Mouse (Mus musculus) limb, embryonic 10.5 days (tissue): ENCODE results near the gene Sult2b1. TPM values are rescaled to one million over a fixed set of nuclear protein-coding genes. Genes with fewer than 3 reads are reported as not detected.

Experiments
- DNase-seq: peaks from one replicate; pipeline ENCODE4 v3.0.0-alpha.2; 2017; ENCODE audit warnings: low spot score
- H3K27ac ChIP-seq: fragments of 300-500 bp; sonication (generic); 2 replicates; pipeline ENCODE4 v1.5.1; 2016; ENCODE audit warnings: mild to moderate bottlenecking
- H3K27me3 ChIP-seq: fragments of 300-500 bp; sonication (generic); 2 replicates; pipeline ENCODE4 v1.6.1; 2016; ENCODE audit warnings: low read depth, mild to moderate bottlenecking; ENCODE audit not compliant: poor library complexity, severe bottlenecking
- H3K36me3 ChIP-seq: fragments of 300-500 bp; sonication (generic); 2 replicates; pipeline ENCODE4 v1.6.1; 2016; ENCODE audit warnings: mild to moderate bottlenecking, moderate library complexity
- H3K4me1 ChIP-seq: fragments of 300-500 bp; sonication (generic); 2 replicates; pipeline ENCODE4 v1.6.1; 2016
- H3K4me3 ChIP-seq: fragments of 300-500 bp; sonication (generic); 2 replicates; pipeline ENCODE4 v1.5.1; 2016; ENCODE audit warnings: mild to moderate bottlenecking, moderate library complexity
- H3K9me3 ChIP-seq: fragments of 300-500 bp; sonication (generic); replicated peaks from 2 replicates; pipeline ENCODE4 v1.6.1; 2016; ENCODE audit warnings: mild to moderate bottlenecking
- WGBS: fragments of 180-500 bp; shearing (Covaris S2); methylation state at CpG from one replicate; pipeline ENCODE4 v1.1.7; 2016; 5-methylcytosine and 5-hydroxymethylcytosine counted together
- polyA plus RNA-seq: library from polyadenylated mRNA; unstranded; fragments of >200 nt; fragmentation: Nextera tagmentation; extraction: Ambion mirVana; gene quantifications from 2 replicates; pipeline ENCODE4 v1.2.1, GENCODE M21; 2016

The Sult2b1 gene
- polyA plus RNA-seq, 1 experiment from 2014 or later, result 2.1 TPM

DNA sequence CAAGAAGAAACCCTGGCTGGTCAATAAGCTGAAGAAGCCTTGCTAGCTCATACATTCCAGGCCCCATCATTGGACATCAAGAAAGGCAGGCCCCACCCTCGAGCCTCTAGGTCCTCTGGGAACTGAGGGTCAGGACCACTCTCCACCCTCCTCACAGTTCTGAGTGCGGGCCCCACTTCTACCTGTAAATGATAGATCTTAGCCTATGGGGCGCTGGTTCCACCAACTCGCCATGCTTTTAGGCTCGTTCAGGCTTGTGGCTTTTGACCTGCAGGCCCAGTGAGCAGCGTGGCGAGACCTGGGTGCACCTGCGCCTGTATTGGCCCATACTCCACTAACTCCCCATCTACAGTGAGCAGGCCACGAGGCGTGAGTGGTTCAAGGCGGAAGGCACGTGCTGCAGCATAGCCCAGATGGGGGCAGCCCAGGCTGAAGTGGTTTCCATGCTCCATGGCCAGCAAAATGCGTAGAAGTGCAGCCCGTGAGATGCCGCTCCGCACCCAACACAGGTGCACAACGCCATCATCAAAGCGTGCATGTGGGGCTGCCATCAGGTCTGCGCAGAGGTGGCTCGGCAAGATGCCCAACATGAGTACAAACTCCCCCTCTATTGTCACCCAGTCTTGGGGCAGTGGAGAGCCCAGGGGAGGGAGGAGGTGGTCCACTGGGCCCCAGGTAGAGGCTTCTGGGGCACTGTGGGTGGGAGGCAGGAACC, 73.8 kb downstream of the Sult2b1 start:
- no peak overlapping the region for H3K4me3 ChIP-seq
- no peak overlapping the region for H3K27ac ChIP-seq
- WGBS, result 95% methylated on average over 20 of the region's 20 CpGs
- no peaks in the 10 kb centered on the region for H3K27me3 ChIP-seq
- peaks cover 43% of the 10 kb centered on the region for H3K36me3 ChIP-seq
- no peaks in the 10 kb centered on the region for H3K9me3 ChIP-seq
- H3K4me1 ChIP-seq, result peaks cover 60% of the 10 kb centered on the region
- DNase-seq, result no peak

DNA sequence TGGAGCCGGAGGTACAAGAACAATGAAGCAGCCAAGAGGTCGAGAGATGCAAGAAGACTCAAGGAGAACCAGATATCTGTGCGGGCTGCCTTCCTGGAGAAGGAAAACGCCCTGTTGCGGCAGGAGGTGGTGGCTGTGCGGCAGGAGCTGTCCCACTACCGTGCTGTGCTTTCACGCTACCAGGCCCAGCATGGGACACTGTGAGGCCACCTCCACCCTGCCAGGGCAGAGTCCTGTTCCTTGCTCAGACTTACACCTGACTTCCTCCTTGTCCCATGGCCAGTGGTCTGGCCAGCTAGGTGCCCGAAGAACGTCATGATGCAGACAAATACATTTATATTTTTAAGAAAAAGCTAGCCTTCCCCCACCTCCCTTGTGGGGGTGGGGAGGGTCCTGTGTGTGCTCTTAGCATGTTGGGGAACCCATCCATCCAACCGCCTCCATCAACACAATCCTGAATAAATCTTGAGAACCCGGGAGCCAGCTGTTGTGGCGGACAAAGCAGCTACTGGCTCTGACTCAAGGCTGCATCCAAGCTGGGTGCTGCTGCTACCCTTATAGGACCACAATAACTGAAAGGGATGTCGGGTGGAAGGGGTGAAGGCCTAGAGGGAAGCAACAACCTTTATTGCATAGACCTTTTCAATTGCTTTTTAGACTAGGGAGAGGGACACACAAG, 74.7 kb downstream of the Sult2b1 start:
- Histone ChIP-seq H3K27ac (0 out of 2 replicates have a peak overlapping the region, but pooled peaks have one; percentile 10), H3K36me3 (peaks cover 43% of the 10 kb centered on the region), H3K4me3 (no peak overlapping the region), H3K9me3 (no peaks in the 10 kb centered on the region), H3K27me3 (no peaks in the 10 kb centered on the region), H3K4me1 (peaks cover 58% of the 10 kb centered on the region)
- 83% methylated on average over 14 of the region's 14 CpGs for WGBS
- DNase-seq, result no peak

DNA sequence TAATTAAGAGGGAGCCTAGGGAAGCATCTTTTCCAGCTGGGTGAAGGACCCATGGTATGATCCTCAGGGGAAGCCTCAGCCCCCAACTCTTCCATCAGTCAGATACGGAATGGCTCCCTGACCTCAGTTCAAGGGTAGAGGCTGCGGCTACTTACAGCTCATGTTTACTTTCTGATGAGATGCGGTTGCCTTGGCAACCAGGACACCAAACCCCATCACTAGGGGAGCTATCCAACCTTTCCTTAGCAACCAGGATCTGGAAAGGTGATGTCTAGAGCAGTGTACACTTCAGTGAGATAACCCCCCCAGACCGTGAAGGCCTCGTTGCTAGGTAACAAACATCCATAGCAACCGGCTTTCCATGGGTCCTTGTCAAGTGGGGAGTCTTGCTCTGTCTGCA, 75.4 kb downstream of the Sult2b1 start:
- no peak for DNase-seq
- H3K27me3 ChIP-seq, result no peaks in the 10 kb centered on the region
- WGBS, result 62% methylated on average over 6 of the region's 6 CpGs
- peak overlapping the region; percentile 81; the same call in 1 of the 2 replicates for H3K4me3 ChIP-seq
- H3K36me3 ChIP-seq, result peaks cover 43% of the 10 kb centered on the region
- H3K9me3 ChIP-seq, result no peaks in the 10 kb centered on the region
- H3K4me1 ChIP-seq, result peaks cover 54% of the 10 kb centered on the region
- 0 out of 2 replicates have a peak overlapping the region, but pooled peaks have one; percentile 90 for H3K27ac ChIP-seq

DNA sequence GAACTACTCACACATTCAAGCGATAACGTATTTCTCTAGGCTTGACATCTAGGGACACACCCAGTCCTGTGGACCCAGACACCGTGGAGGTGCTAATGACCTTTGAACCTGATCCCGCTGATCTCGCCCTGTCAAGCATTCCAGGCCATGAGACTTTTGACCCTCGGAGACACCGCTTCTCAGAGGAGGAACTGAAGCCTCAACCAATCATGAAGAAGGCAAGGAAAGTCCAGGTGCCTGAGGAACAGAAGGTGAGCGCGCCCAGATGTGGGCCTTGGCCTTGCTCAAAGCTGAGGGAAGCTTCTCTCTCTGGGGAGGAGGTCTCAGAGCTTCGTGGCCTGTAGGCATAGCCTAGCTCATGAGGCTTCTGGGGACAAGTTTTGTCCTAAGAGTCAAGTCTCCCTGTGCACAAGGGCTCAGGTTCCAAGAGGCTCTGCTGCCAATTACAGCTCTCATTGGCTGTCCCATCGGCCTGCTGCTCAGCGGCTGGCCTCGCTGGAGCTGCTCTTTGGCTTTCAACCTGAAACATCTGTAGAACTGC, 76.2 kb downstream of the Sult2b1 start:
- no peaks in the 10 kb centered on the region for H3K27me3 ChIP-seq
- H3K9me3 ChIP-seq, result no peaks in the 10 kb centered on the region
- peaks cover 59% of the 10 kb centered on the region for H3K4me1 ChIP-seq
- H3K36me3 ChIP-seq, result peaks cover 39% of the 10 kb centered on the region
- peak overlapping the region; percentile 90 for H3K27ac ChIP-seq
- DNase-seq, result no peak
- WGBS, result 30% methylated on average over 13 of the region's 13 CpGs
- H3K4me3 ChIP-seq, result peak overlapping the region; percentile 81

DNA sequence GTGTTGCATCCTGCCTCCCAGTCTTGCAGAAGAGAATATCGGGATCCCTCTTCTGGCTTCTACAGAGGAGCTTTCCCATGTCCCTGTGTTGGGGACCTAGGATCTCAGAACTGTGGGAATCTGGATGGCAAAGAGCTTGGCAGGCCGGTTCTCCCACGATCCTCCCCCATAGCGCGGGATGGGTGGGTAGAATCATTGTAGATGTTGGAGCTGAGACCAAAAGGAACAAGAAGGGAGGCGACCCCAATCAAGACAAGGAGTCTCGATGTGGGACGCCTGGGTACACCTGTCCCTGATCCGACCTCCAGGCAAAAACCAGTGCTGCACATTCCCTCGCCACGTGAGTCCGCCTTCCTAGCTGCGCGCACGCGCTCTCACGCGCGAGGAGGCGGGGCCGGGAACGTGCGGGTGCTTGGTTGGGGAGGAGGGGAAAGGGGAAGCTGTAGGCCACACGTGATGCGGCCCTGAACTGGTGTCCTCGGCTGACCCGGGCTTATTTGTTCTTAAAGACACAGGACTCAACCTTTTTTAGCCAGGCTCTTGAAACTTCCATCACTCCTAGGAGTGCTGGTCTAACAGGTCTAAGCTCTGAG, 77.0 kb downstream of the Sult2b1 start:
- H3K27me3 ChIP-seq, result no peaks in the 10 kb centered on the region
- H3K27ac ChIP-seq, result peak overlapping the region; percentile 90
- H3K4me1 ChIP-seq, result peaks cover 65% of the 10 kb centered on the region
- H3K4me3 ChIP-seq, result peak overlapping the region; percentile 81
- DNase-seq, result peak; percentile 92
- under 1% methylated on average over 27 of the region's 27 CpGs for WGBS
- no peaks in the 10 kb centered on the region for H3K9me3 ChIP-seq
- peaks cover 31% of the 10 kb centered on the region for H3K36me3 ChIP-seq

DNA sequence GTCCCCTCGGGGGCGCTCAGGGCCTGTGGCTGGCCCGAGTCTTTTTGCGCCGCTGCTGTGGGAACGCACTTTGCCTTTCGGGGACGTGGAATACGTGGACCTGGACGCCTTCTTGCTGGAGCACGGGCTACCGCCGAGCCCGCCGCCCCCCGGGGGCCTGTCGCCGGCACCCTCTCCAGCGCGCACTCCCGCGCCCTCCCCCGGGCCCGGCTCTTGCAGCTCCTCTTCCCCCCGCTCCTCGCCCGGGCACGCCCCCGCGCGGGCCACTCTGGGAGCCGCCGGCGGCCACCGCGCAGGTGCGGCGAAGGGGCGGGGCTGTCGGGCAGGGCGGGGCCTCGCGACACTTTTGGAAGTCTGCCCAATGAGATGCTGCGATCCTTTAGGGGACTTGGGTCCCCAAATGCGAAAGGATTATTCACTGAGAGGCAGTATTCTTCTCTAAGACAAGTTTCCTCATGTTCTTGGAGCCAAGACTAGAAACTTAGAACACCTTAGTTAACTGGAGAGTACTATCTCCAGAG, 77.7 kb downstream of the Sult2b1 start:
- Histone ChIP-seq H3K4me3 (peak overlapping the region; percentile 81), H3K27me3 (0 out of 2 replicates have a peak, but pooled peaks cover under 1% of the 10 kb centered on the region), H3K4me1 (peaks cover 65% of the 10 kb centered on the region), H3K27ac (peak overlapping the region; percentile 90), H3K9me3 (no peaks in the 10 kb centered on the region), H3K36me3 (peaks cover 24% of the 10 kb centered on the region)
- peak; percentile 93 for DNase-seq
- WGBS, result 2% methylated on average over 45 of the region's 45 CpGs

DNA sequence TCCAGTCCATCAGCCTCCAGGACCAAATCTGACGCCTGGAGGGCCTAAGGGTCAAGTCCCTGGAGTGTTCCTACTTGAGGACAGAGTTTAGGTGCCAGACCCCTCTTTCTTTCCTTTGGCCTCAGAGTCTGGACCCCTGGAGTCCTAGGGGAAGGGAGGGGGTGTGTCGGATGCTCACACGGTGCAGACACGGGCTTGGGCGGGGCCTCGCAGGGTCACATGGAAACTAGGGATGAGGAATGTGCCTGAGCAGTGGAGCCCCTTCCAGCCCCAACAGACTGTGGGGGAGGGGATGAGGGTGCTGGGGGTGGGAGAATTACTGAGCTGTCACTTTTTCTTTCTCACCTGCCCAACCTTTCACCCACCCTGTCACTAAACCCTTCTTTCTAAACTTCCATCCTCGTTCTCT, 78.6 kb downstream of the Sult2b1 start:
- Histone ChIP-seq H3K4me3 (peak overlapping the region; percentile 81), H3K27ac (peak overlapping the region; percentile 90), H3K9me3 (no peaks in the 10 kb centered on the region), H3K36me3 (peaks cover 15% of the 10 kb centered on the region), H3K27me3 (peaks cover 7% of the 10 kb centered on the region; the same call in 1 of the 2 replicates), H3K4me1 (peaks cover 69% of the 10 kb centered on the region)
- 0% methylated on average over 7 of the region's 7 CpGs for WGBS
- peak; percentile 77 for DNase-seq

DNA sequence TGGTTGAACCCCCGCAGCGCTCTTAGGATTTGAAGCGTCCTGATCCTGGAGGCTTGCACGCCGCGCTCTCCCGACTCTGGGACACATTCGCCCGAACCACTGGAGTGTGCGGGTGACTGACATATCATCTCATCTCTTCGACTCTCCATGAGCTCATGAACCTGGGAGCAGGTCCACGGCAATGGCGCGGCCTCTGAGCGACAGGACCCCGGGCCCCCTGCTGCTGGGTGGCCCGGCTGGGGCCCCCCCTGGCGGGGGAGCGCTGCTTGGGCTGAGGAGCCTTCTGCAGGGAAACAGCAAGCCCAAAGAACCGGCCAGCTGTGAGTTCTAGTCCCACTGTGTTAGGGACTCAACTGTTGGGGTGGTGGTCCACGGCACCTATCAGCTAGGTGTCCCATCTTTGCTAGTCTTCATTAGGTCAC, 79.0 kb downstream of the Sult2b1 start:
- Histone ChIP-seq H3K27ac (peak overlapping the region; percentile 90), H3K36me3 (peaks cover 10% of the 10 kb centered on the region), H3K4me1 (peaks cover 72% of the 10 kb centered on the region), H3K4me3 (peak overlapping the region; percentile 81), H3K9me3 (no peaks in the 10 kb centered on the region), H3K27me3 (peaks cover 12% of the 10 kb centered on the region)
- DNase-seq, result peak; percentile 68
- 1% methylated on average over 21 of the region's 21 CpGs for WGBS

DNA sequence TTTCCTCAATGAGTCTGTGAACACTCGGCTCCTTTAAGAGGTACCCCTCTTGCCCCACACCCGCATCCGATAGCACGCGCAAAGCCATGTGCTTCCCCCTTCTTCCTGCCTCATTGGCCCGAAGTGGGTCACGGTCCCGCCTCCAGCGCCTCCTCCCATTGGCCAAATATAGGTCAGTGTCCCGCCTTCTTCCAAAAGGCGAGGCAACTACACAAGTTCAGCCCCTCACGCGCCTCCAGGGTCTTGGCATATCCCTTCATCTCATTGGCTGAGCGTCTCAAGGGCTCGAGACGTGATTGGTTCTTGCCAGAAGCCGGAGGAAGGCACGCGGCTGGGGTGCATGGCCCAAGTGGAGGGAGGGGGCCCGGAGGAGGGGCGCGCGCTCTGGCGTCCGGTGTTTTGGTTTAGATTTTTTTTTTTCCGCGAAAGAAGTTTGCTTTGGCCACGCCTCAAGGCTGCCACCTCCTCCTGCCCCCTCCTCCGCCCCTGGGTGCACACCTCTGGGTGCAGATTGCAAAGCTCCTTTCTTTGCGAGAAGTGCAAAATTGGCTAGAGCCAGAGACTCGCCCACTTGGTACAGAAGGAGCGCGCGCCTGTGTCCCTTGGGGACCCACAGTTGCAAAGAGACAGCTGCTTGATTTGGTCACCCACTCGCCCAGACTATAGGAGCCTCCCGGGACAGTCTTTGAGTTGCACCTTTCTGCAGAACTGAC, 79.6 kb downstream of the Sult2b1 start, which contains the start of gene Dbp:
Gene Dbp (plus strand): TSS at position 359 of the 713 bp plus-strand sequence.
- Histone ChIP-seq H3K27me3 (peaks cover 17% of the 10 kb centered on the region), H3K36me3 (peaks cover 5% of the 10 kb centered on the region), H3K27ac (peak within 1 kb of the TSS; percentile 90), H3K4me1 (peaks cover 78% of the 10 kb centered on the region), H3K9me3 (no peaks in the 10 kb centered on the region), H3K4me3 (peak within 1 kb of the TSS; percentile 81)
- under 1% methylated on average over 36 of the region's 36 CpGs for WGBS
- DNase-seq, result peak; percentile 94

DNA sequence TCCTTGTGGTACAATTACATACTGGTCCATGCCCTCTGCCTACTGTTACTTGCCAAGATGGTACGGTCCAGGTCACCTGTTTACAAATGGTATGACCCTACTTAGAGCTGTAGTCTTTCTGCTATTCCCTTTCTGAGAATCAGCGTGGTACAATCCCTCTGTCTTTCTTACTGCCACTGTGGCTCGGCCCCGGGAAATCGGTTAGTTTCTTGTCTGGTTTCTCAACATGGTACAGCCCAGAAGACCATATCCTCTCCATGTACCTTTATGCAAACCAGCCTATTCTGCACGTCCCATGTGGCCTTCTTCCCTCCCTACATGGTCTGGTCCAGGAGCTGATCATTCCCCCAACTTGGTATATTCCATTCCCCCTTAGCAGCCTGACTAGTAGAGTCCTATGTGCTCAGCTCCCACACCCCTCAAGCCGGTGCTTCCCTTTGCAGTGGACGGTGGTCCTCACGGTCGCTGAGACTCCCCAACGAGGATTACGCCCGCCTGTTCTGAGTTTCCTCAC, 80.4 kb downstream of the Sult2b1 start:
- Histone ChIP-seq H3K4me1 (peaks cover 79% of the 10 kb centered on the region), H3K9me3 (no peaks in the 10 kb centered on the region), H3K27me3 (peaks cover 25% of the 10 kb centered on the region), H3K4me3 (peak overlapping the region; percentile 81), H3K27ac (peak overlapping the region; percentile 88), H3K36me3 (no peaks in the 10 kb centered on the region)
- under 1% methylated on average over 13 of the region's 13 CpGs for WGBS
- peak; percentile 76 for DNase-seq

DNA sequence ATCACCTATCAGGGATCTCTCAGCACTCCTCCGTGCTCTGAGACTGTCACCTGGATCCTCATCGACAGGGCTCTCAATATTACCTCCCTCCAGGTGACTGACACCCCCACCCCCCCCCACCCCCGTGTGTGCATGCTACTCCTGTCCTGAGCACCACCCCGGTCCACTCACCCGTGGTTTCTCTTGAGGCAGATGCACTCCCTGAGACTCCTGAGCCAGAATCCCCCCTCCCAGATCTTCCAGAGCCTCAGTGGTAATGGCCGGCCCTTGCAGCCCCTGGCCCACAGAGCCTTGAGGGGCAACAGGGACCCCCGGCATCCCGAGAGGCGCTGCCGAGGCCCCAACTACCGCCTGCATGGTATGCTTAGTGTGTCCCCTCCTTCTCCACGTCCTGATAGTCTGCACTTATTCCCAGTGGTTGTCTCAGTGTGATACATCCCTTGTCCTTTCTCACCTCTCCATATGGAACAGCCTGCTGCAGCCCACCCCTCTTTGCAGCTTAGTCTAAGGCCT, 80.9 kb downstream of the Sult2b1 start:
- H3K4me3 ChIP-seq, result peak overlapping the region; percentile 81
- peak overlapping the region; percentile 88 for H3K27ac ChIP-seq
- no peaks in the 10 kb centered on the region for H3K36me3 ChIP-seq
- H3K27me3 ChIP-seq, result peaks cover 30% of the 10 kb centered on the region
- peaks cover 74% of the 10 kb centered on the region for H3K4me1 ChIP-seq
- no peaks in the 10 kb centered on the region for H3K9me3 ChIP-seq
- 40% methylated on average over 12 of the region's 12 CpGs for WGBS
- no peak for DNase-seq
